Mouse (Mus musculus): ENCODE measurements around the gene Tcte1.

The Tcte1 gene

GRCm38 (mm10) chr17:45548541-45549512 is 25.6 kb downstream of the Tcte1 start:
- DNase-seq = no peak

DNA sequence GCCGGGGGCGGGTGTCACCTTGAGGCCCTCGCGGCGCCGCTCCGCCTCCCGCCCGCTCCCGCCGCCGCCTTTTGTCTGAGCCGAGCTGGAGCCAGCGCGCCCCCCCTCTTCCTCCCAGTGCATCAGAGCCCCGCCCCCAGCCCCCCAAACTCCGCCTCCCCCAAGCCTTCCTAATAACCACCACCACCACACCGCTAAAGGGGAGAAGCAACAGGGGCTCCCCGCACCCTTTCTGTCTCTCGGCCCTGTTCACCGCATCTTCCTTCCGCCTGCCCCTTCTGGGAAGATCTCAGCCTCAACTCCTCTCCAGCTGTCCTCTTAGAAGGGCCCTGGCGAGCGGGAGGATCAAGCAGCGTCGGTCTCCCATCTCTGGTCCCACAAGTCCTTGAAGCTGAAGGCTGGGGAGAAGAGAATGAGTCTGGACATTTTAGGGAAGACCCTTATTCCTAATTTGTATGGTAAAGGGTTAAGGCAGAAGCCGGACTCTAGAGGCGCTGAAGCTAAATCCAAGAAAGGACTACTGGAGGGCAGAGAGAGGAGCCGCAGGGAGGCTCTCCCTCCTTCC is 26.5 kb downstream of the Tcte1 start, which contains the start of gene Tmem151b:
Tmem151b (minus strand) TSS at position 61 of the 565 bp plus-strand sequence.
- no peak for DNase-seq

GRCm38 (mm10) chr17:45550253-45550652 is 27.0 kb downstream of the Tcte1 start:
- no peak for DNase-seq

- DNase-seq = no peak
These were observed 28.1 kb downstream of the Tcte1 start for GRCm38 (mm10) chr17:45551249-45551796.

DNA sequence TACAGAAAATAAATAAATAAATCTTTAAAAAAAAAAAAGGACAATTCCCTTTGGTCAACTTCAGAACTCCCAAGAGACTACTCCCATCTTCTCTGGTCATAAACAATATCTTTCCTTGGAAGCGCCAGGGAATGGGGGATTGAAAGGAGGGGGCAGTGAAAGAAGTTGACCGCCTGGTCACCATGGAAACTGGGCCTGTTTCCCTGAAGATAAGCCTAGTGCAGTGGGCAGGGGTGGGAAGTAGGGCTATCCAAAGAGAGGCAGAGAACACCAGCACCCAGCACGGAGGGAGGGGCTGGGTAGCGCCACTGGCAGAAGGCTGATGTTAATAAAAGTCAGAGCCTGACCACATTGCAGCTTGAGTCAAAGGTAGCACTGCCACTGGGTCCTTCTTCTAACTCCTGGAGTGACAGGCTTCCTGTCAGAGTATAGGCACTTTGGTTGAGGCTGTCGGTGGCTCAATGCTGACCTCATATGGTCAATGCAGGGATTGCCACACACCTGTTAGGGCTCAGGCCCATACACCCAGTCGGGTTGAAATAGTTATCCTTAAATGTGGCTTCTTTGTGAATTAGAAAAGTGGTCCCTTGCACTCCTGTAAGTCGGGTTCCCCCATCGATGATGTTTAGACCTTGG is 28.7 kb downstream of the Tcte1 start:
- DNase-seq = peak; percentile 87

GRCm38 (mm10) chr17:45553065-45553464 is 29.8 kb downstream of the Tcte1 start:
- no peak for DNase-seq

DNA sequence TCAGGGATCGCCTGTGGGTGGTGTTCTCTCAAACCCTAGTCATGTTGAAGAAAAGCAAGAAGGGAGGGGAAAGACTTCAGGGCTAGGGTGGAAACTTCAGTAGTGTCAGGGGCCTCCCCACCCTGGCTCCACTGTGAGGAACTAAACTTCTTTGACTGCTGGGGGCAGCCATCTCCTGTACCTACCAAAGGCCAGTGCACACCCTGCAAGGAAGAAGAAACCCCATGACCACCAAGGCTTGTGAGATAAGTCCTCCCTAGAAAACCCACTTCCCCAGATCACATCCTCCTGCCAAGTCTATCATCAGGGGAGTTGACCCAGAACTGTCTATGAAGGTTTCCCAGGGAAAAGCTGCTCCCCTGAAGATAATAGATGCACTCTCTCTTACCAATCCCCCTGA is 31.2 kb downstream of the Tcte1 start:
- DNase-seq = no peak

DNA sequence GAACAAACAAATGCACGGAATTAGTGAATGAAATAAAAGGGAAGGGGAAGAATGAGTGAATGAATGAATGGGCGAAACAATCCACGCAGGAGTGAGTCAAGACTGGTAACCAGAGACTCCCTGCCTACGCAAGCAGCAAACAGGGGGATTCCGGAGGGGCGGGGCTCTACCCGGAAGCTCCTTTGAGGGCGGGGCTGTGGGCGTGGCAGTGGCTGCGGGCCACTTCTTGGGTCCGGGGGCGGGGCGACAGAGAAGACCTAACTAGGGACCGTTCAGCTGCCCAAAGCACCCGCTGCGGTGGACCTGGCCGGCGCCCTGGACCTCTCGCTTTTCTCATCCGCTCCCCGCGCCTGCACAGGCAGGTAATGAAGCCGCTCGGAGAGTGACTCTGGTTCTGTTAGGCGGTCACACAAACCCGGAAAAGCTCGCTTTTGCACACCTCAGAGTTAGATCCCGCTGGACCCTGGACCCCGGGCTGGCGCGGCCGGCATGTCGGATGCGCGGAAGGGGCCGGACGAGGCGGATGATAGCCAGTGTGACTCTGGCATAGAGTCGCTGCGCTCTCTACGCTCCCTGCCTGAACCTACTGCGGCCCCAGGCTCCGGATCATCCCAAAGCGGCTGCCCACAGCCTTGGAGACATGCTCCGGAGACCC is 32.3 kb downstream of the Tcte1 start, which contains the start of gene Nfkbie:
Nfkbie (plus strand) TSS at position 252 of the 655 bp plus-strand sequence.
- peak; percentile 97 for DNase-seq

DNA sequence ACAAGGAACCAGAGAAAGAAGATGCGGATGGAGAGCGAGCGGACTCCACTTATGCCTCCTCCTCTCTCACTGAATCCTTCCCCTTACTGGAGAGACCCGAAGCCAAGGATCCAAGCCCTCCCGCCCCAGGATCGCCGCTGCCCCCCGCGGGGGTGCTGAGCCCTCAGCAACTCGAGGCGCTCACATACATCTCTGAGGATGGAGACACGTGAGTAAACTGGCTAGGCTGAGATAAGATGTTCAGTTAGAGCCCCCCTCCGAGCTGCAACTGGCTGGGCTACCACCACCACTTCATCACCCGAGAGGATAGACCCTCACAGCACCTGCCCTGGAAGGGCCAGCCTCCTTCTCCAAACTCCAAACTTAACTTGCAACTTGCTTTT is 32.9 kb downstream of the Tcte1 start:
- no peak for DNase-seq

- DNase-seq = no peak
These were observed 33.4 kb downstream of the Tcte1 start for GRCm38 (mm10) chr17:45556514-45557245.

GRCm38 (mm10) chr17:45557246-45557824 is 34.1 kb downstream of the Tcte1 start:
- DNase-seq = no peak

GRCm38 (mm10) chr17:45557998-45558862 is 35.0 kb downstream of the Tcte1 start:
- no peak for DNase-seq

DNA sequence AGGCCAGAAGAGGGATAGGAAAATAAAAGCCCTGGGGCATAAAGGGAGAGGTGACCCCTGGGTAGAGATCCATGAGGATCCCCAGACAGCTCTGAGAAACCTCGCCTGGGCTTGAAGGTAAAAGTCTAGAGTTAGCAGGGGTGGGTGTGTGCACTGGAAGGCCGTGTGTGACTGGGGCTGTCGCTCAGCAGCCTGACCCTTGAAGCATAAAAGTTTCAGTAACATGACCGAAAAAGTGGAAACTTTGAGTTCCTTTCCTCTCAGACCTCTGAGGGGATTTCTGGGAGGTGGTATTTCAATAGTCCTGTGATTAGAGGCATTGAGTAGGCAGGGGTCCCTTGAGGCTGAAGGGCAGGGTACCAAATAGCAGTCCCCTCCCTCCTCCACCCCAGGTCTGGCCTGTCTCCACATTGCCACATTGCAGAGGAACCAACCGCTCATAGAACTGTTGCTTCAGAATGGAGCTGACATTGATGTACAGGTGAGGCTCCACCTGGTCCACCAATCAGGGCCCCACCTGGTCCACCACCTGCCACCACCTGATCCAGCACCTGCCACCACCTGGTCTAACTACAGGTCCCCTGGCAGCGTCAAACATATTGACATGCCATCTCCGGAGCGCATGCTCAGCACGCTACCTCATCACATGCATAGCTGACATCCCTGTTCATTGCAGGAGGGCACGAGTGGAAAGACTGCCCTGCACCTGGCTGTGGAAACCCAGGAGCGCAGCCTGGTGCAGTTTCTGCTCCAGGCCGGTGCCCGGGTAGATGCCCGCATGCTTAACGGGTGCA is 36.7 kb downstream of the Tcte1 start:
- DNase-seq = no peak

- no peak for DNase-seq
These were observed 40.0 kb downstream of the Tcte1 start for GRCm38 (mm10) chr17:45563216-45563615.

DNA sequence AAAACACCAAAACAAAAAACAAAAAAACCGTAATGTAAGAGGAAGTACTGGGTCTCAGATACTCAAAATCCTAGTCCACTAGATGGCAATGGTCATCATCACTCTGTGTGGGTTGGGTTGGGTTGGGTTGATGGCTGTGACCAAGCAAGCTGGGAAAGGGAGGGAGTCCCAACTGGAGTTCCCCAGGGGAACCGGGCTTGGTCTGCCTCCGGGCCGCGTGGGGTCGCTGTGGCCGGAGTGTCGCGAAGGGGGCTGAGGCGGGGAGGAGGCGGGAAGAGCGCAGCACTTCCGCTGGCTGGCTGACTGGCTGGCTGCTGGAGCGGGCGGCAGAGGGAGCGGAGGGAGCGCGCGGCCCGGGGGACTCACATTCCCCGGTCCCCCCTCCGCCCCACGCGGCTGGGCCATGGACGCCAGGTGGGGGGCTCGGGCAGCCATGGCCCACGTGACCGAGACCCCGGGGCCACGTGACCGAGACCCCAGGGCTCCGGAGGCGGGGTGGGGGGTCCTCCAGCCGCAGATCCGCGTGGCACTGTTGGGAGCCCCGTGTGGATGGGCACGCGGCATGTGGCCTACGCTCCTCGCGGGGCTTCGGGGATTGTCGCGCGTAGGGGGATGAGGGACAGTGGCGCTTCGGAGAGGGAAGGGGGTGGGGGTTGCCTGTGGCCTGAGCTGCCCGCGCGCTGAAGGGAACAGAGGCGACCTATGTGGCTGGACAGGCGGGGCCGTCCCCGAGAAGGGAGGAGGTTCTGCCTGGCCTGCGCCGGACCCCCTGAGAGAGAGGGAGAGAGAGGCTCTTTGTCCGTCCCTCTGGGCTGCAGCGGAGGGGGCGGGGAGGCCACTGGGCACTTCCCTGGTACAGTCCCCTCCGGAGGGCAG is 40.7 kb downstream of the Tcte1 start, which contains the start of gene Slc35b2:
Slc35b2 (plus strand) TSS at position 220 of the 876 bp plus-strand sequence.
- DNase-seq = peak; percentile 95

DNA sequence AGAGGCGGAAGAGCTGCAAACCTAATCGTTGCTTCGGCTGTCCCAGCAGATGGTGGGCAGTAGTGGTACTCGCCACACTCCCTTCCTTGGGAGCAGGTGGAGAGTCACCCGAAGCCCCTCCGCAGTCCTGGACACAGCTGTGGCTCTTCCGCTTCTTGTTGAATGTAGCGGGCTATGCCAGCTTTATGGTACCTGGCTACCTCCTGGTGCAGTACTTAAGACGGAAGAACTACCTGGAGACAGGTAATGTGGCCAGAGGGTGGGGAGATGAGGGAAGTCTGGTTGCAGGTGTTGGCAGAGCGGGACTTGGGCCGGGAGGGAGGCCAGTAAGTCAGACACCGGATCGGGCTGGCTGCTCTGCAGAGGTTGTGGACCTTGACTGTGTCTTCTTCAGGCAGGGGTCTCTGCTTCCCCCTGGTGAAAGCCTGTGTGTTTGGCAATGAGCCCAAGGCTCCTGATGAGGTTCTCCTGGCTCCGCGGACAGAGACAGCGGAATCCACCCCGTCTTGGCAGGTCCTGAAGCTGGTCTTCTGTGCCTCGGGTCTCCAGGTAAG is 41.4 kb downstream of the Tcte1 start:
- no peak for DNase-seq

- no peak for DNase-seq
These were observed 41.9 kb downstream of the Tcte1 start for GRCm38 (mm10) chr17:45565103-45565502.

DNA sequence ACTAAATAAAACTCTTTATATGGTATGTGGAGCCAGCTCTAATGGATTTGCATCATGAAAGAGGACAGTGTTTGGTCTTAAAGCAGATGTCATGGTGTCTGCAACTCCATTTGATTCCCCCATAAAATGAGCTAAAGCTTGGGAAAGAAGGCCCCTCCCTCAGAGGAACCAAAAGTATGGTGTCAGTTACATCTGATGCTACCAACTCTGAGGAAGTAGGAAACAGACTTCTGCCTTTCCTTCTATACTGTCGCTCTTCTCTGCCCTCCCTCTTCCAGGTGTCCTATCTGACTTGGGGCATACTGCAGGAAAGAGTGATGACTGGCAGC is 42.8 kb downstream of the Tcte1 start:
- no peak for DNase-seq

Data from kidney, adult 9 months (tissue).